Mouse (Mus musculus) common myeloid progenitor, adult 5-6 weeks (primary cell): Measurements from ENCODE around the gene Cabin1. TPM values are rescaled to one million over a fixed set of nuclear protein-coding genes. Genes with fewer than 3 reads are reported as not detected.

Experiments
- ATAC-seq: replicated peaks from 2 replicates; pipeline ENCODE4 v1.8.0; 2016; ENCODE audit warnings: low read depth, mild to moderate bottlenecking, moderate TSS enrichment, inconsistent platforms; ENCODE audit not compliant: poor library complexity, severe bottlenecking
- total RNA-seq: library from RNA; stranded (forward); fragments of 200-1000, 187-1606 nt; gene quantifications from 2 replicates; pipeline ENCODE4 v1.2.3, GENCODE M21; 2017

Cabin1 gene
- total RNA-seq, 1 experiment from 2014 or later = 38.6 TPM

- peak; percentile 56 for ATAC-seq
These were observed 58.3 kb downstream of the Cabin1 start for GRCm38 (mm10) chr10:75705681-75706400.

- ATAC-seq = no peak
These were observed 59.6 kb downstream of the Cabin1 start for GRCm38 (mm10) chr10:75704212-75705185.

GRCm38 (mm10) chr10:75703504-75703903 lies 60.6 kb downstream of the Cabin1 start:
- ATAC-seq = 0 out of 2 replicates have a peak, but pooled peaks have one; percentile 43

GRCm38 (mm10) chr10:75702494-75702893 lies 61.6 kb downstream of the Cabin1 start:
- no peak; the same call in 1 of the 2 replicates for ATAC-seq

- ATAC-seq = no peak
These were observed 62.9 kb downstream of the Cabin1 start for GRCm38 (mm10) chr10:75701280-75701679.

GRCm38 (mm10) chr10:75697693-75698092 lies 66.4 kb downstream of the Cabin1 start:
- ATAC-seq = no peak

- peak; percentile 94 for ATAC-seq
These were observed 67.4 kb downstream of the Cabin1 start for GRCm38 (mm10) chr10:75696597-75697355.

GRCm38 (mm10) chr10:75695521-75695920 lies 68.6 kb downstream of the Cabin1 start:
- ATAC-seq = no peak

- ATAC-seq = no peak
These were observed 69.1 kb downstream of the Cabin1 start for GRCm38 (mm10) chr10:75695078-75695477.

GRCm38 (mm10) chr10:75694567-75694966 lies 69.6 kb downstream of the Cabin1 start:
- ATAC-seq = no peak

GRCm38 (mm10) chr10:75693451-75694233 lies 70.5 kb downstream of the Cabin1 start:
- no peak for ATAC-seq

GRCm38 (mm10) chr10:75688598-75688997 lies 75.5 kb downstream of the Cabin1 start:
- no peak for ATAC-seq

- no peak for ATAC-seq
These were observed 77.4 kb downstream of the Cabin1 start for GRCm38 (mm10) chr10:75686724-75687123.

- ATAC-seq = 0 out of 2 replicates have a peak, but pooled peaks have one; percentile 31
These were observed 79.8 kb downstream of the Cabin1 start for GRCm38 (mm10) chr10:75684035-75685004.

GRCm38 (mm10) chr10:75680574-75681001 lies 83.6 kb downstream of the Cabin1 start:
- ATAC-seq = no peak

- ATAC-seq = no peak
These were observed 84.9 kb downstream of the Cabin1 start for GRCm38 (mm10) chr10:75679204-75679603.

- ATAC-seq = no peak
These were observed 86.2 kb downstream of the Cabin1 start for GRCm38 (mm10) chr10:75677989-75678388.

- ATAC-seq = no peak
These were observed 86.6 kb downstream of the Cabin1 start for GRCm38 (mm10) chr10:75677571-75677970.
